Mouse (Mus musculus) hindbrain, embryonic 13.5 days (tissue): ENCODE results near the gene Rbms3. TPM values are rescaled to one million over a fixed set of nuclear protein-coding genes. Genes with fewer than 3 reads are reported as not detected.

Experiments used
- ATAC-seq: fragments of 200-750 bp; cut with Nextera tagmentation; 2 replicates; pipeline ENCODE4 v1.8.0; 2017; ENCODE audit warnings: moderate TSS enrichment; ENCODE audit not compliant: low FRiP score
- H3K27ac ChIP-seq: fragments of 300-500 bp; sonication (generic); 2 replicates; pipeline ENCODE4 v1.5.1; 2015; ENCODE audit warnings: inconsistent platforms, mild to moderate bottlenecking, moderate library complexity
- H3K27me3 ChIP-seq: fragments of 300-500 bp; sonication (generic); 2 replicates; pipeline ENCODE4 v1.6.1; 2015; ENCODE audit warnings: mild to moderate bottlenecking, inconsistent platforms
- H3K36me3 ChIP-seq: fragments of 300-500 bp; sonication (generic); 2 replicates; pipeline ENCODE4 v1.6.1; 2015; ENCODE audit warnings: mild to moderate bottlenecking, inconsistent platforms
- H3K4me1 ChIP-seq: fragments of 300-500 bp; sonication (generic); replicated peaks from 2 replicates; pipeline ENCODE4 v1.6.1; 2015; ENCODE audit warnings: inconsistent platforms
- H3K4me2 ChIP-seq: fragments of 300-500 bp; sonication (generic); 2 replicates; pipeline ENCODE4 v1.6.1; 2015; ENCODE audit warnings: inconsistent platforms, mild to moderate bottlenecking, moderate library complexity
- H3K4me3 ChIP-seq: fragments of 300-500 bp; sonication (generic); 2 replicates; pipeline ENCODE4 v1.5.1; 2015; ENCODE audit warnings: mild to moderate bottlenecking, inconsistent platforms
- H3K9ac ChIP-seq: fragments of 300-500 bp; sonication (generic); 2 replicates; pipeline ENCODE4 v1.6.1; 2015; ENCODE audit warnings: mild to moderate bottlenecking, inconsistent platforms
- H3K9me3 ChIP-seq: fragments of 300-500 bp; sonication (generic); 2 replicates; pipeline ENCODE4 v1.6.1; 2016; ENCODE audit warnings: inconsistent platforms
- WGBS: fragments of 180-500 bp; shearing (Covaris S2); methylation state at CpG from one replicate; pipeline ENCODE4 v1.1.7; 2015; 5-methylcytosine and 5-hydroxymethylcytosine counted together
- polyA plus RNA-seq: library from polyadenylated mRNA; unstranded; fragments of >200 nt; fragmentation: Nextera tagmentation; extraction: Ambion mirVana; gene quantifications from 2 replicates; pipeline ENCODE4 v1.2.1, GENCODE M21; 2015

Rbms3 gene
- polyA plus RNA-seq, 1 experiment from 2014 or later, result 73.7 TPM

DNA sequence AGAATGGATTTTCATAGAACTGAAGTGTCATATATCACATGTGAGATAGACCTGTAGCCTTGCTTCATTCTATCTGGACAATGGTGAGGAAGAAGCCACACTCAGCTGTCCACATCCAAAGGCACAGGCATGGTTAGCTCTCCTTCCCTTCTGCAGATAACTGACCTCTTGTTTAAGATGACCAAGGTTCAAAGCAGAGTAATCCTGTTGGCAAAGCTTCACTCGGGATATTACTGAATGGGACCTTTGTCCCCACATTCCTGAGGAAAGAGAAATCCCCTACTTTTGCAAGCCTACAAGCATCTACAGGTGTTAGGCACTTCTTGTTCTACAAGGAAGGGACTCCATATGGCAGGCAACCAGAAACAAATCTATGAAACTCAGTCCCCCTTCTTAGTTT lies 621.5 kb downstream of the Rbms3 start:
- no peaks in the 10 kb centered on the region for H3K36me3 ChIP-seq
- 91% methylated on average over 1 of the region's 1 CpGs for WGBS
- H3K9ac ChIP-seq, result no peak overlapping the region

DNA sequence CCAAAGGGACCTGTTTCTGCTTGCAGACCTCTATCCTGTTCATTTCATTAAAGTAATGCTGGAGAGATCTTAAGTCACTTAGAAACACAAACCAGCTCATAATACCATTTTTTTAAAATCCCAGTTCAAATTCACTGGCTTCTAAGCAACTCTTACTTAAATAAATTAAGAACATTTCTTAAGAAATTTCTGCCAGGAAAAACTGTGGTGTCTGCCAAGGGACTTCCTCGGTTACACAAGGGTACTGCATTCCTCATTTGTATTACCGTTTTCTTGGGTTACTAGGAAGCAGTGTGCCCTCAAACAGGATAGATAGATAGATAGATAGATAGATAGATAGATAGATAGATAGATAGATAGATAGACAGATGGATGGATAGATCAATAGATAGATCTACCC lies 627.6 kb downstream of the Rbms3 start:
- H3K9me3 ChIP-seq, result no peaks in the 10 kb centered on the region

More for the DNA sequence above, 621.5 kb downstream of the Rbms3 start:
- no peak overlapping the region for H3K4me3 ChIP-seq
- H3K4me2 ChIP-seq, result no peak overlapping the region
- H3K27me3 ChIP-seq, result no peaks in the 10 kb centered on the region
- no peak for ATAC-seq
- H3K9me3 ChIP-seq, result no peaks in the 10 kb centered on the region
- no peak overlapping the region for H3K27ac ChIP-seq
- H3K4me1 ChIP-seq, result 0 out of 2 replicates have a peak, but pooled peaks cover 6% of the 10 kb centered on the region

DNA sequence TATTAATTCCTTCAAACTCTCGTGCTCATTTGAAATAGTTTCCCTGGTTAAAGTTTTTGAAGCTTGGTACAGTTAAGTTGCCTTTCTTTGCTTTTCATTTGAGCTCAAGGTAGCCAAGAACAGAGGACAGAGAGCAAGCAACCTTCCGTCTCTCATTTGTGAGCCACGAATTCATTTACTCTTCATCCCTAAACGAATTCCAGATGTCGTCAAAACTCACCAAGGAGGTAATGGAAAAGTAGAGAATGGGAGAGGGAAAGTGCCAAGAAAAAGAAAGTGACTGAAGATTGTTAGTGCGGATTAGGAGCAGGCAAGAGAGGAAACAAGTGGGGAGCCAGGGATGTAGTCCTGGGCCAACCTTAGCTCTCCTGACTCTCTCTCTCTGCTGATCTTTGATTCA lies 630.5 kb downstream of the Rbms3 start:
- no peaks in the 10 kb centered on the region for H3K27me3 ChIP-seq
- no peak overlapping the region for H3K27ac ChIP-seq
- no peak overlapping the region for H3K9ac ChIP-seq
- H3K36me3 ChIP-seq, result no peaks in the 10 kb centered on the region
- no peaks in the 10 kb centered on the region for H3K4me1 ChIP-seq
- 73% methylated on average over 6 of the region's 6 CpGs for WGBS
- no peak overlapping the region for H3K4me3 ChIP-seq
- no peak overlapping the region for H3K4me2 ChIP-seq
- H3K9me3 ChIP-seq, result no peaks in the 10 kb centered on the region
- ATAC-seq, result no peak

More for the DNA sequence above, 627.6 kb downstream of the Rbms3 start:
- H3K9ac ChIP-seq, result no peak overlapping the region
- H3K27me3 ChIP-seq, result no peaks in the 10 kb centered on the region
- no peaks in the 10 kb centered on the region for H3K36me3 ChIP-seq
- H3K27ac ChIP-seq, result no peak overlapping the region
- H3K4me1 ChIP-seq, result 0 out of 2 replicates have a peak, but pooled peaks cover 6% of the 10 kb centered on the region
- no peak overlapping the region for H3K4me2 ChIP-seq
- no peak overlapping the region for H3K4me3 ChIP-seq
- no peak for ATAC-seq
- WGBS, result 93% methylated on average over 2 of the region's 2 CpGs

DNA sequence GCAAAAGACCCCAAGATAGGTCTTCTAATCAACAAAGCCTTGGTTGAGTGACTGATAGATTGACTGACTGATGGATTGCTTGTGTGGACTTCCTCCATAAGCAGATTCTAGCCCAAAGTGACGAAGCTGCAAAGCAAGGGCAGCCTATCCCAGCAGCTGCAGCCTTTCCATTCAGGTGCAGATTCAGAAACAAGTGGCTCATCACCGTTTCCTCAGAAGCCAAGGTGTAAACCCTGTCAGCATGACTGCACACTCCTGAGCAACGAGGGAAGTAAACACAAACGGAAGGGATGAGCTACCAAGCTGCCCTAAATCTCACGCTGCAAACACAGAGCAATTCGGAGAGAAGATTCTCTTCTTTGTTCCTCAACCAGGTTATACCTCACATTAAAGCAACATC lies 639.4 kb downstream of the Rbms3 start:
- Histone ChIP-seq H3K9me3 (no peaks in the 10 kb centered on the region), H3K4me2 (no peak overlapping the region), H3K27ac (no peak overlapping the region), H3K36me3 (no peaks in the 10 kb centered on the region), H3K4me1 (no peaks in the 10 kb centered on the region), H3K9ac (no peak overlapping the region), H3K4me3 (no peak overlapping the region), H3K27me3 (no peaks in the 10 kb centered on the region)
- no peak for ATAC-seq
- 79% methylated on average over 6 of the region's 6 CpGs for WGBS

DNA sequence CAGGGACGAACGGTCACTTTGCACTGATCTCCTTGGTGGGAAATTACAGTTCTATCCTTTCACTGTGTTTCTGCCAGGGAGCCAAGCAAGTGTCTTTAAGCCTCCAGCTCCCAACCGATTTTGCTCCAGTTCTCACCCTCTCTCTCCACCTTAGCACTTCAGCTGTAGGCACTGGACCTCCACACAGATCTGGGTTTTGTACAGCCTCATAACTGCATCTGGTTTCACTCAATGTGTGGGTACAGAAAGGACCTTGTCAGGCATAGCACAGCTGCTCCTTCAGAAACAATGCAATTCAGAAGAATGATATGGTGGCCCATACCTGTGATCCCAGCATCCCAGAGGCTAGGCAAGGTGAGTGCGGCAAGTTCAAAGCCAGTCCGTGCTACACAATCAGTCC lies 648.9 kb downstream of the Rbms3 start:
- H3K9me3 ChIP-seq, result no peaks in the 10 kb centered on the region
- no peaks in the 10 kb centered on the region for H3K27me3 ChIP-seq
- no peaks in the 10 kb centered on the region for H3K4me1 ChIP-seq
- no peak overlapping the region for H3K9ac ChIP-seq
- ATAC-seq, result no peak
- no peak overlapping the region for H3K4me2 ChIP-seq
- no peak overlapping the region for H3K4me3 ChIP-seq
- H3K27ac ChIP-seq, result 0 out of 2 replicates have a peak overlapping the region, but pooled peaks have one; percentile 23
- no peaks in the 10 kb centered on the region for H3K36me3 ChIP-seq
- 85% methylated on average over 5 of the region's 5 CpGs for WGBS

DNA sequence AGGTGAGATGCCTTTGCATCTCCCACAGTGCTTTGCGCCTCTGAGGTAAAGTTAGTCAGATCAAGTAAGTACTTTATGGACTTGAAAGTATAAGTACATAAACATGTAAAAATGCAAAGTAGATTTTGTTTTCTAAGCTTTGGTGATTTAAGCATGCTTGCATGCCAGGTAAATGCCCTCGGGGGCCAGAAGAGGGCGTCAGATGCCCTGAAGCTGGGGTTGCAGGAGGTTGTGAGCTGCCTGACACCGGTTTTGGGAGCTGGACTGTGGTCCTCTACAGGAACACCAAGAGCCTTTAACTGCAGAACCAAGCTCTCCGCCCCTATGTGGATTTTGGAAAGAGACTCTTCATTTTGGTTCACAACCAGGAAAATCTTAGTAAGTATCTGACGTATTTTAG lies 652.3 kb downstream of the Rbms3 start:
- no peak for ATAC-seq
- Histone ChIP-seq H3K4me1 (no peaks in the 10 kb centered on the region), H3K4me2 (no peak overlapping the region), H3K27ac (no peak overlapping the region), H3K36me3 (no peaks in the 10 kb centered on the region), H3K9ac (no peak overlapping the region), H3K27me3 (no peaks in the 10 kb centered on the region), H3K4me3 (no peak overlapping the region), H3K9me3 (no peaks in the 10 kb centered on the region)
- 90% methylated on average over 6 of the region's 6 CpGs for WGBS

DNA sequence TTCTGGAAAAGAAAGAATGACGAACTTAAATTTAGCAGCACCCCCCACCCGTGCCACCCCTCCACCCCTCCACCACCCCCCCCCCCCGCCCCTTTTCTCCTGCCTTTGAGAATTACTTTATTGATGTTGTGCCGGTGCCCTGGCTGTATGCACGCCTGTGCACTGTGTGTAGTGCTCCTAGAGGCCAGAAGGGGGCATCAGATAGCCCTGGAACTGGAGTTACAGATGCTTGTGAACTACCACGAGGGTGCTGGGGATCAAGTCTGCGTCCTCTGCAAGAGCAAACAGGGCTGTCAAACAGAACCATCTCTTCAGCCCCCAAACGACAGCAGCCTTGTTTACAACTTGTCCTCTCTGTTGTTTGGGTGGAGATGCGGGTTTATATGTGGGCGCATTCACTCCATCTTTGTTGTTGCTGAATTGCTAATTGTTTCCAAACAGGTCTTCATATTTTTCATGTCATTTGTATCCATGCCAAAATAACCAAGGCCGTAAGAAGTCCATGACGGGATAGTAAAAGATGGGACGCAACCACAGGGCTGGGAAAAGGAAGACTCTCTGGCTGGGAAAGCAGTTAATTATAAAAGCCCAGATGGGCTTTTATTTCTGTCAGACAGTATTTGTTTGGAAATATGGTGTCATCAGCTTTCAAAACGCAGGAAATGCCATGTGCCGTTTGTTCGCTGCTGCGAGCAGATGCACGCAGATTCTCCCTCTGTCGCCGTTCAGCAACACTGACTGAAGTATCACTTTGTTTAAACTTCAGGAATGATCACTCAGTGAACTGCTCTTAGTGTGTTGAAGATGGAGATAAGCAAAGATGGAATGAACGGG lies 652.9 kb downstream of the Rbms3 start:
- no peaks in the 10 kb centered on the region for H3K9me3 ChIP-seq
- no peak for ATAC-seq
- no peak overlapping the region for H3K4me2 ChIP-seq
- no peaks in the 10 kb centered on the region for H3K4me1 ChIP-seq
- no peak overlapping the region for H3K27ac ChIP-seq
- H3K36me3 ChIP-seq, result no peaks in the 10 kb centered on the region
- no peak overlapping the region for H3K9ac ChIP-seq
- H3K27me3 ChIP-seq, result no peaks in the 10 kb centered on the region
- WGBS, result 88% methylated on average over 21 of the region's 21 CpGs
- no peak overlapping the region for H3K4me3 ChIP-seq

DNA sequence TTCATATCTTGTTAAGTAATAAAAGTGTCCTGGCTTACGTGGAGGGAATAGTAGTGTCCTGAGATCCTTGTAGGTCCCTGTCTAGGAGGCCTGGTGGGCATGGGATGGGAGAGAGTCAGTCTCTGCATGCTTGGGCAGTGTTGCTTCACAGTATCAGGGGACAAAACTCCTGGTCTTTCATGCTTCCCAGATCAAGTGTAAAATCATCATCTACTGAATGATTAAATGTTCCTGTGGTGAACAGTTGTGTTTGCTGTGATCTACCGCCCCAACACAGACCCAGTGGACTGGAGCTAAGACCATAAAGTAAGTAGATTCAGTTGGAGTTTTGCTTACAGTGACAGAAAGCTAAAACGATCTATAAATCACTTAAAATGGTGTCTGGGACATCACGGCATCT lies 654.4 kb downstream of the Rbms3 start:
- Histone ChIP-seq H3K4me1 (no peaks in the 10 kb centered on the region), H3K27ac (no peak overlapping the region), H3K9me3 (no peaks in the 10 kb centered on the region), H3K9ac (no peak overlapping the region), H3K27me3 (no peaks in the 10 kb centered on the region), H3K4me3 (no peak overlapping the region), H3K4me2 (no peak overlapping the region), H3K36me3 (no peaks in the 10 kb centered on the region)
- WGBS, result 89% methylated on average over 4 of the region's 4 CpGs
- ATAC-seq, result no peak

DNA sequence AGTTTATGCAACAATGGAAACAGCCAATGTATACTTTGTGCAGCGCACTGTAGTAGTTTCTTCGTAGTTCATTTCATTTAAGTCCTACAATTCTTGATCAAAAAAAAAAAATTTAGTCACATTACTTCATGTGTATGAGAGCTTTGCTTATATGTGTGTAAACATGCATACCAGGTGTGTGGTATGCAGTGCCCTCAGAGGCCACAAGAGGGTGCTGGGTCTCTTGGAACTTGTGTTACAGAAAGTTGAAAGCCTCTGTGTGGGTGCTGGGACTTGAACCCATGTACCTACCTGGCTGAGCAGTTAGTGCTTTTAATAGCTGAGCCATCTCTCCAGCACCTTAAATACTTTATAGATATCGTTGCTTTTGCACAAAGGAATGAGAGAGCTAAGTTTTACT lies 655.6 kb downstream of the Rbms3 start:
- Histone ChIP-seq H3K27ac (no peak overlapping the region), H3K4me1 (no peaks in the 10 kb centered on the region), H3K9me3 (no peaks in the 10 kb centered on the region), H3K4me3 (no peak overlapping the region), H3K27me3 (no peaks in the 10 kb centered on the region), H3K36me3 (no peaks in the 10 kb centered on the region), H3K4me2 (no peak overlapping the region), H3K9ac (no peak overlapping the region)
- 93% methylated on average over 3 of the region's 3 CpGs for WGBS
- no peak for ATAC-seq

DNA sequence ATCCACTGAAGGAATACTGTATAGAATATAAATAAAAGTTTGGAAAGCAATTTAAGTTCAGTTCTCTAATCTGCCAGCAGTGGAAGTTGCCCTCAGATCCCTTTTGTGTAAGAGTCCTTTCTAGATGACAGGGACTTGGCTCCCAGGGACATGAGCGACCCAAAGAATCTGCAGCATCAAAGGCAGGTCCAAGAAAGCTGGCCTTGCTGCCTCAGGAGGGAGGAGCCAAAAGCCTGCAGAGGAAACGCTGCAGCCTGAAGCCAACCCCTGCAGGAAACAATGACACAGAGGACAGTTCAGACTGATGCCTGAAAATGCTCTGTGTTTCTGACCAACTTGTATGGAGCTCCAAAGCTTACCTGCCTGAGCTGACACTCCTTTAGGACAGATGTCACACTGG lies 656.1 kb downstream of the Rbms3 start:
- Histone ChIP-seq H3K4me3 (no peak overlapping the region), H3K36me3 (no peaks in the 10 kb centered on the region), H3K4me2 (no peak overlapping the region), H3K27ac (no peak overlapping the region), H3K27me3 (no peaks in the 10 kb centered on the region), H3K9me3 (no peaks in the 10 kb centered on the region), H3K4me1 (no peaks in the 10 kb centered on the region), H3K9ac (no peak overlapping the region)
- ATAC-seq, result no peak
- 35% methylated on average over 2 of the region's 2 CpGs for WGBS

DNA sequence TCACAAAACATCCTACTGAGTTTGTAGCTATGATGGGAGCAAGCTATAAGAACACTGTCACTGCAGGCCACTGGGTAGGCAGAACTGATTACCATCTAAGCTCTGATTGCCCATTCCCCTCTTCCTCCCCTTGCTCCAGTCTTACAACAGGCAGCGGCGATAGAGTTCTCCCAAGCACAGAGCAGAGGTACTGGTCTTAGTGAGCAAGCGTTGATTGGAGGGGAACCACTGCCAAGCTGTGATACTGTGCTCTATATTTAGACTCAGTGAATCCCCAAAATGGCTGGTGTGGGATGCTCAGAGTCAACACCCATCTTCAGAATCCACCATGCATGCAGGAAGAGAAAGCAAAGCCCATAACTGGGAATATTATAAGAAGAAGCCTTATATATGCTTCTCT lies 662.4 kb downstream of the Rbms3 start:
- no peaks in the 10 kb centered on the region for H3K9me3 ChIP-seq
- H3K4me1 ChIP-seq, result peaks cover 13% of the 10 kb centered on the region
- H3K27me3 ChIP-seq, result no peaks in the 10 kb centered on the region
- H3K36me3 ChIP-seq, result no peaks in the 10 kb centered on the region
- H3K4me2 ChIP-seq, result no peak overlapping the region
- H3K9ac ChIP-seq, result no peak overlapping the region
- no peak overlapping the region for H3K27ac ChIP-seq
- H3K4me3 ChIP-seq, result no peak overlapping the region
- ATAC-seq, result no peak
- WGBS, result 93% methylated on average over 3 of the region's 3 CpGs

DNA sequence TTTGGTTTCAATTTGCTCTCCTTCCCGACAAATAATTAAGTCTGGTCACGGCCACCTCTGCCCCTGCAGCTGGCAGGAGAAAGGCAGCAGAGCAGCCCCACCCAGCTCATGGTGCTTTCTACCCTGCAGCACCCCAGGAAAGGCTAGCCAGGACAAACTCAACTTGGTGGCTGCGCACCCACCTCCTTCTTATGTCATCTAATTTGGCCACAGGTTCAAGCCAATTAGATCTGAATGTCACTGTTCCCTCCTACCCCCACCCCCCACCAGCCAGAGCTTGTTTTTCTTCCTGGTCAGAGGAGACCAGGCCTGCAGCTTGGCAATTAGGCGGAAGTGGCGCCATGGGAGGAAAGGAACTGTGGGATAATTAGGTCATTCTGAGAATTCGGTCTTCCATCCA lies 664.0 kb downstream of the Rbms3 start:
- peaks cover 13% of the 10 kb centered on the region for H3K4me1 ChIP-seq

DNA sequence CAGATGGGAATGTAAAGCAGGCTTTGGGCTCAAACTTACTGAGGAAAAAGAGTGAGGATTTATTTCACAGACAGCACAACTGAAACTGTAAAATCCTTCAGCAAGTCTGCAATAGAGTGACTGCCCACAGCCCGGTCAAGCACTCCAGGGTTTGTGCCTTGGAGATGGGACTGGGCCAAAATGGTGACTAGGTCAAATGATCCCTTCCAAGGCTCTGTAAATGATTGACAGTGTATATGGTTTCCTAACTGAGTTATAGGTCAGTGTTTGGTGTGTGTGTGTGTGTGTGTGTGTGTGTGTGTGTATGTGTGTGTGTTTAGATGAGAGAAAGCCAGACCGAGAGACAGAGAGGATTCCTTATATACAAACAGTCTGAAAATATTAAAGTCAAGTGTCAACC lies 673.6 kb downstream of the Rbms3 start:
- Histone ChIP-seq H3K4me2 (no peak overlapping the region), H3K9ac (no peak overlapping the region), H3K36me3 (no peaks in the 10 kb centered on the region), H3K4me1 (peaks cover 5% of the 10 kb centered on the region), H3K27ac (no peak overlapping the region), H3K9me3 (no peaks in the 10 kb centered on the region), H3K4me3 (no peak overlapping the region), H3K27me3 (no peaks in the 10 kb centered on the region)
- 88% methylated on average over 2 of the region's 2 CpGs for WGBS
- no peak for ATAC-seq

More for the DNA sequence above, 664.0 kb downstream of the Rbms3 start:
- no peak for ATAC-seq
- H3K4me3 ChIP-seq, result no peak overlapping the region
- H3K4me2 ChIP-seq, result no peak overlapping the region
- 54% methylated on average over 6 of the region's 6 CpGs for WGBS
- H3K9ac ChIP-seq, result no peak overlapping the region
- H3K27me3 ChIP-seq, result no peaks in the 10 kb centered on the region
- no peaks in the 10 kb centered on the region for H3K36me3 ChIP-seq
- no peaks in the 10 kb centered on the region for H3K9me3 ChIP-seq
- peak overlapping the region; percentile 25; the same call in 1 of the 2 replicates for H3K27ac ChIP-seq
